Mouse (Mus musculus): ENCODE measurements around the gene Mybl2. TPM values are rescaled to one million over a fixed set of nuclear protein-coding genes. Genes with fewer than 3 reads are reported as not detected.

Mybl2 gene
- polyA plus RNA-seq, 1 experiment from 2014 or later: 16.0 TPM

- Histone ChIP-seq H3K4me2 (ENCODE audit: low read depth, low read length) (no peak overlapping the region), H3K36me3 (ENCODE audit: control insufficient read depth, insufficient read depth, low read length) (no peaks in the 10 kb centered on the region), H3K4me3 (ENCODE audit: low read depth, low read length) (no peak overlapping the region), H3K9me3 (ENCODE audit: control insufficient read depth, low read length) (no peaks in the 10 kb centered on the region), H3K27me3 (replicated peaks; ENCODE audit: control insufficient read depth, insufficient read depth, low read length) (no peaks in the 10 kb centered on the region), H3K27ac (replicated peaks; ENCODE audit: low read depth, low read length) (no peak overlapping the region), H3K4me1 (ENCODE audit: control insufficient read depth, insufficient read depth, low read length) (no peaks in the 10 kb centered on the region), H3K9ac (ENCODE audit: low read depth, low read length) (no peak overlapping the region)
- no peak for ATAC-seq (ENCODE audit: low read depth)
- 71% methylated on average over 9 of the region's 9 CpGs for WGBS
- DNase-seq (ENCODE audit: low spot score): no peak
These were observed 53.9 kb downstream of the Mybl2 start for GRCm38 (mm10) chr2:163108385-163108784.

GRCm38 (mm10) chr2:163110706-163111105 lies 56.2 kb downstream of the Mybl2 start:
- no peak overlapping the region for H3K9ac ChIP-seq (ENCODE audit: low read depth, low read length)
- H3K4me1 ChIP-seq (ENCODE audit: control insufficient read depth, insufficient read depth, low read length): no peaks in the 10 kb centered on the region
- no peaks in the 10 kb centered on the region for H3K27me3 ChIP-seq (replicated peaks; ENCODE audit: control insufficient read depth, insufficient read depth, low read length)
- H3K36me3 ChIP-seq (ENCODE audit: control insufficient read depth, insufficient read depth, low read length): no peaks in the 10 kb centered on the region
- no peak overlapping the region for H3K4me2 ChIP-seq (ENCODE audit: low read depth, low read length)
- H3K9me3 ChIP-seq (ENCODE audit: control insufficient read depth, low read length): no peaks in the 10 kb centered on the region
- ATAC-seq (ENCODE audit: low read depth) (no peak), DNase-seq (ENCODE audit: low spot score) (no peak)
- H3K27ac ChIP-seq (replicated peaks; ENCODE audit: low read depth, low read length): no peak overlapping the region
- WGBS: 100% methylated on average over 1 of the region's 1 CpGs
- H3K4me3 ChIP-seq (ENCODE audit: low read depth, low read length): no peak overlapping the region

- no peak overlapping the region for H3K4me2 ChIP-seq (ENCODE audit: low read depth, low read length)
- H3K4me3 ChIP-seq (ENCODE audit: low read depth, low read length): no peak overlapping the region
- H3K4me1 ChIP-seq (ENCODE audit: control insufficient read depth, insufficient read depth, low read length): no peaks in the 10 kb centered on the region
- no peak overlapping the region for H3K9ac ChIP-seq (ENCODE audit: low read depth, low read length)
- no peaks in the 10 kb centered on the region for H3K9me3 ChIP-seq (ENCODE audit: control insufficient read depth, low read length)
- 38% methylated on average over 16 of the region's 16 CpGs for WGBS
- ATAC-seq (ENCODE audit: low read depth) (no peak), DNase-seq (ENCODE audit: low spot score) (no peak)
- no peaks in the 10 kb centered on the region for H3K36me3 ChIP-seq (ENCODE audit: control insufficient read depth, insufficient read depth, low read length)
- H3K27ac ChIP-seq (replicated peaks; ENCODE audit: low read depth, low read length): no peak overlapping the region
- no peaks in the 10 kb centered on the region for H3K27me3 ChIP-seq (replicated peaks; ENCODE audit: control insufficient read depth, insufficient read depth, low read length)
These were observed 57.1 kb downstream of the Mybl2 start for GRCm38 (mm10) chr2:163111413-163112201.

- ATAC-seq (ENCODE audit: low read depth) (no peak), DNase-seq (ENCODE audit: low spot score) (no peak)
- H3K27me3 ChIP-seq (replicated peaks; ENCODE audit: control insufficient read depth, insufficient read depth, low read length): no peaks in the 10 kb centered on the region; the same call in 1 of the 2 replicates
- H3K27ac ChIP-seq (replicated peaks; ENCODE audit: low read depth, low read length): no peak overlapping the region
- no peak overlapping the region for H3K9ac ChIP-seq (ENCODE audit: low read depth, low read length)
- no peak overlapping the region for H3K4me2 ChIP-seq (ENCODE audit: low read depth, low read length)
- WGBS: 63% methylated on average over 15 of the region's 15 CpGs
- H3K36me3 ChIP-seq (ENCODE audit: control insufficient read depth, insufficient read depth, low read length): no peaks in the 10 kb centered on the region
- peaks cover 5% of the 10 kb centered on the region; the same call in 1 of the 2 replicates for H3K4me1 ChIP-seq (ENCODE audit: control insufficient read depth, insufficient read depth, low read length)
- no peak overlapping the region for H3K4me3 ChIP-seq (ENCODE audit: low read depth, low read length)
- H3K9me3 ChIP-seq (ENCODE audit: control insufficient read depth, low read length): no peaks in the 10 kb centered on the region
These were observed 66.3 kb downstream of the Mybl2 start for GRCm38 (mm10) chr2:163120626-163121352.

- no peak overlapping the region for H3K9ac ChIP-seq (ENCODE audit: low read depth, low read length)
- H3K27ac ChIP-seq (replicated peaks; ENCODE audit: low read depth, low read length): no peak overlapping the region
- WGBS: 82% methylated on average over 3 of the region's 3 CpGs
- H3K27me3 ChIP-seq (replicated peaks; ENCODE audit: control insufficient read depth, insufficient read depth, low read length): no peaks in the 10 kb centered on the region; the same call in 1 of the 2 replicates
- H3K4me2 ChIP-seq (ENCODE audit: low read depth, low read length): no peak overlapping the region
- no peak overlapping the region for H3K4me3 ChIP-seq (ENCODE audit: low read depth, low read length)
- ATAC-seq (ENCODE audit: low read depth) (no peak), DNase-seq (ENCODE audit: low spot score) (no peak)
- H3K4me1 ChIP-seq (ENCODE audit: control insufficient read depth, insufficient read depth, low read length): peaks cover 5% of the 10 kb centered on the region; the same call in 1 of the 2 replicates
- no peaks in the 10 kb centered on the region for H3K9me3 ChIP-seq (ENCODE audit: control insufficient read depth, low read length)
- no peaks in the 10 kb centered on the region for H3K36me3 ChIP-seq (ENCODE audit: control insufficient read depth, insufficient read depth, low read length)
These were observed 66.8 kb downstream of the Mybl2 start for GRCm38 (mm10) chr2:163121353-163121660.

- Histone ChIP-seq H3K27me3 (replicated peaks; ENCODE audit: control insufficient read depth, insufficient read depth, low read length) (no peaks in the 10 kb centered on the region; the same call in 1 of the 2 replicates), H3K4me2 (ENCODE audit: low read depth, low read length) (peak overlapping the region; percentile 42), H3K4me1 (ENCODE audit: control insufficient read depth, insufficient read depth, low read length) (peaks cover 5% of the 10 kb centered on the region; the same call in 1 of the 2 replicates), H3K36me3 (ENCODE audit: control insufficient read depth, insufficient read depth, low read length) (no peaks in the 10 kb centered on the region), H3K9ac (ENCODE audit: low read depth, low read length) (no peak overlapping the region), H3K4me3 (ENCODE audit: low read depth, low read length) (no peak overlapping the region), H3K9me3 (ENCODE audit: control insufficient read depth, low read length) (no peaks in the 10 kb centered on the region), H3K27ac (replicated peaks; ENCODE audit: low read depth, low read length) (no peak overlapping the region)
- DNase-seq (ENCODE audit: low spot score) (peak; percentile 84), ATAC-seq (ENCODE audit: low read depth) (peak; percentile 95)
- WGBS: 26% methylated on average over 9 of the region's 9 CpGs
These were observed 67.8 kb downstream of the Mybl2 start for GRCm38 (mm10) chr2:163122319-163122718.

- Histone ChIP-seq H3K9me3 (ENCODE audit: control insufficient read depth, low read length) (no peaks in the 10 kb centered on the region), H3K27ac (replicated peaks; ENCODE audit: low read depth, low read length) (no peak overlapping the region), H3K9ac (ENCODE audit: low read depth, low read length) (no peak overlapping the region), H3K4me1 (ENCODE audit: control insufficient read depth, insufficient read depth, low read length) (peaks cover 5% of the 10 kb centered on the region; the same call in 1 of the 2 replicates), H3K36me3 (ENCODE audit: control insufficient read depth, insufficient read depth, low read length) (no peaks in the 10 kb centered on the region), H3K27me3 (replicated peaks; ENCODE audit: control insufficient read depth, insufficient read depth, low read length) (no peaks in the 10 kb centered on the region; the same call in 1 of the 2 replicates), H3K4me3 (ENCODE audit: low read depth, low read length) (no peak overlapping the region), H3K4me2 (ENCODE audit: low read depth, low read length) (no peak overlapping the region)
- ATAC-seq (ENCODE audit: low read depth) (no peak), DNase-seq (ENCODE audit: low spot score) (no peak)
- WGBS: 83% methylated on average over 5 of the region's 5 CpGs
These were observed 69.0 kb downstream of the Mybl2 start for GRCm38 (mm10) chr2:163123496-163123895.

- no peaks in the 10 kb centered on the region for H3K9me3 ChIP-seq (ENCODE audit: control insufficient read depth, low read length)
- H3K36me3 ChIP-seq (ENCODE audit: control insufficient read depth, insufficient read depth, low read length): no peaks in the 10 kb centered on the region
- no peak overlapping the region for H3K9ac ChIP-seq (ENCODE audit: low read depth, low read length)
- ATAC-seq (ENCODE audit: low read depth) (no peak), DNase-seq (ENCODE audit: low spot score) (no peak)
- WGBS: 82% methylated on average over 5 of the region's 5 CpGs
- H3K27me3 ChIP-seq (replicated peaks; ENCODE audit: control insufficient read depth, insufficient read depth, low read length): no peaks in the 10 kb centered on the region
- H3K4me2 ChIP-seq (ENCODE audit: low read depth, low read length): no peak overlapping the region
- H3K4me3 ChIP-seq (ENCODE audit: low read depth, low read length): no peak overlapping the region
- no peaks in the 10 kb centered on the region for H3K4me1 ChIP-seq (ENCODE audit: control insufficient read depth, insufficient read depth, low read length)
- no peak overlapping the region for H3K27ac ChIP-seq (replicated peaks; ENCODE audit: low read depth, low read length)
These were observed 76.3 kb downstream of the Mybl2 start for GRCm38 (mm10) chr2:163130837-163131236.
